Mouse (Mus musculus) urinary bladder, adult 18-20 months (tissue): ENCODE results near the gene Cpne7.
"Not testable (repeated sequence)": the region's sequence is repeated elsewhere in the genome, so short reads cannot be mapped to it uniquely, and the experiment has no call there.

ENCODE experiments used
- DNase-seq, 2 experiments: peaks; one replicate each; pipeline ENCODE4 v3.0.0; 2022; ENCODE audit warnings: low spot score in 2 of 2, mixed read lengths in 2 of 2

The Cpne7 gene

GRCm38 (mm10) chr8:123117127-123117731, at the start of gene Cpne7:
Gene Cpne7, plus strand, starts transcription at chr8:123117374.
- no peak for DNase-seq

GRCm38 (mm10) chr8:123071176-123071575, 46.0 kb upstream of the Cpne7 start:
- DNase-seq = no peak

GRCm38 (mm10) chr8:123077213-123077612, 40.0 kb upstream of the Cpne7 start:
- no peak for DNase-seq

- DNase-seq = no peak
Observed at GRCm38 (mm10) chr8:123082993-123083392, 34.2 kb upstream of the Cpne7 start.

- no peak for DNase-seq
Observed at GRCm38 (mm10) chr8:123083610-123084009, 33.6 kb upstream of the Cpne7 start.

- no peak for DNase-seq
Observed at GRCm38 (mm10) chr8:123087289-123087688, 29.9 kb upstream of the Cpne7 start.

- no peak for DNase-seq
Observed at GRCm38 (mm10) chr8:123097216-123097615, 20.0 kb upstream of the Cpne7 start.

GRCm38 (mm10) chr8:123097786-123098584, 19.2 kb upstream of the Cpne7 start:
- DNase-seq = no peak

GRCm38 (mm10) chr8:123100288-123100687, 16.9 kb upstream of the Cpne7 start:
- DNase-seq = peak in 1 of 2 experiments; percentile 44

- no peak for DNase-seq
Observed at GRCm38 (mm10) chr8:123101244-123101643, 15.9 kb upstream of the Cpne7 start.

GRCm38 (mm10) chr8:123101735-123102685, 15.2 kb upstream of the Cpne7 start, which contains the start of gene Rpl13:
Gene Rpl13, plus strand, starts transcription at chr8:123102350.
- DNase-seq = peak; percentile 94 to 97

GRCm38 (mm10) chr8:123102855-123103254, 14.3 kb upstream of the Cpne7 start:
- DNase-seq = not testable (repeated sequence)

GRCm38 (mm10) chr8:123103285-123103684, 13.9 kb upstream of the Cpne7 start:
- DNase-seq = no peak

- DNase-seq = no peak
Observed at GRCm38 (mm10) chr8:123104046-123104767, 13.0 kb upstream of the Cpne7 start.

- no peak for DNase-seq
Observed at GRCm38 (mm10) chr8:123105553-123106326, 11.4 kb upstream of the Cpne7 start.

GRCm38 (mm10) chr8:123106531-123106930, 10.6 kb upstream of the Cpne7 start:
- DNase-seq = no peak

GRCm38 (mm10) chr8:123108010-123108409, 9.2 kb upstream of the Cpne7 start:
- DNase-seq = no peak

GRCm38 (mm10) chr8:123108953-123109352, 8.2 kb upstream of the Cpne7 start:
- no peak for DNase-seq

GRCm38 (mm10) chr8:123110649-123111048, 6.5 kb upstream of the Cpne7 start:
- DNase-seq = no peak

- no peak for DNase-seq
Observed at GRCm38 (mm10) chr8:123112892-123113291, 4.3 kb upstream of the Cpne7 start.
